Mouse (Mus musculus): ENCODE data around the gene Dnah12. TPM values are rescaled to one million over a fixed set of nuclear protein-coding genes. Genes with fewer than 3 reads are reported as not detected.

Gene Dnah12
- polyA plus RNA-seq, 2 experiments = 0.14 to 0.15 TPM

- DNase-seq (ENCODE audit: low spot score) (no peak), ATAC-seq (ENCODE audit: low FRiP score, low read depth) (no peak)
- Histone ChIP-seq H3K4me2 (replicated peaks; ENCODE audit: low read depth, low read length, severe bottlenecking) (no peak overlapping the region), H3K27ac (replicated peaks; ENCODE audit: low read depth, low read length) (no peak overlapping the region), H3K9me3 (ENCODE audit: control insufficient read depth, low read length) (no peaks in the 10 kb centered on the region), H3K4me3 (replicated peaks; ENCODE audit: low read length) (no peak overlapping the region), H3K4me1 (ENCODE audit: control insufficient read depth, insufficient read depth, low read length) (no peaks in the 10 kb centered on the region), H3K9ac (ENCODE audit: low read depth, low read length, severe bottlenecking) (no peak overlapping the region), H3K27me3 (ENCODE audit: control insufficient read depth, insufficient read depth, low read length) (no peaks in the 10 kb centered on the region), H3K36me3 (ENCODE audit: control insufficient read depth, insufficient read depth, low read length) (no peaks in the 10 kb centered on the region)
- TF ChIP-seq POLR2A (IDR thresholded peaks at IDR 0.05; ENCODE audit: borderline replicate concordance, extremely low read depth, insufficient read depth, insufficient read length) = no peak
- 85% methylated on average over 3 of the region's 3 CpGs for WGBS
Observed at GRCm38 (mm10) chr14:26724898-26725297, 31.8 kb downstream of the Dnah12 start.

GRCm38 (mm10) chr14:26758566-26758965 lies 65.5 kb downstream of the Dnah12 start:
- Histone ChIP-seq H3K9me3 (ENCODE audit: control insufficient read depth, low read length) (no peaks in the 10 kb centered on the region; the same call in 1 of the 2 replicates), H3K9ac (ENCODE audit: low read depth, low read length, severe bottlenecking) (no peak overlapping the region), H3K4me2 (replicated peaks; ENCODE audit: low read depth, low read length, severe bottlenecking) (no peak overlapping the region), H3K4me3 (replicated peaks; ENCODE audit: low read length) (no peak overlapping the region), H3K27me3 (ENCODE audit: control insufficient read depth, insufficient read depth, low read length) (no peaks in the 10 kb centered on the region), H3K36me3 (ENCODE audit: control insufficient read depth, insufficient read depth, low read length) (no peaks in the 10 kb centered on the region), H3K4me1 (ENCODE audit: control insufficient read depth, insufficient read depth, low read length) (no peaks in the 10 kb centered on the region), H3K27ac (replicated peaks; ENCODE audit: low read depth, low read length) (no peak overlapping the region)
- no peak for ATAC-seq (ENCODE audit: low FRiP score, low read depth)
- no peak for TF ChIP-seq POLR2A (IDR thresholded peaks at IDR 0.05; ENCODE audit: borderline replicate concordance, extremely low read depth, insufficient read depth, insufficient read length)
- no peak for DNase-seq (ENCODE audit: low spot score)
- whole genome bisulfite sequencing = 72% methylated on average over 8 of the region's 8 CpGs

GRCm38 (mm10) chr14:26764827-26765226 lies 71.8 kb downstream of the Dnah12 start:
- H3K9me3 ChIP-seq (ENCODE audit: control insufficient read depth, low read length) = peaks cover 8% of the 10 kb centered on the region; the same call in 1 of the 2 replicates
- no peak overlapping the region for H3K4me2 ChIP-seq (replicated peaks; ENCODE audit: low read depth, low read length, severe bottlenecking)
- no peak for ATAC-seq (ENCODE audit: low FRiP score, low read depth)
- H3K27ac ChIP-seq (replicated peaks; ENCODE audit: low read depth, low read length) = no peak overlapping the region
- no peaks in the 10 kb centered on the region for H3K4me1 ChIP-seq (ENCODE audit: control insufficient read depth, insufficient read depth, low read length)
- no peak for TF ChIP-seq POLR2A (IDR thresholded peaks at IDR 0.05; ENCODE audit: borderline replicate concordance, extremely low read depth, insufficient read depth, insufficient read length)
- H3K4me3 ChIP-seq (replicated peaks; ENCODE audit: low read length) = no peak overlapping the region
- H3K27me3 ChIP-seq (ENCODE audit: control insufficient read depth, insufficient read depth, low read length) = no peaks in the 10 kb centered on the region
- no peak for DNase-seq (ENCODE audit: low spot score)
- no peak overlapping the region for H3K9ac ChIP-seq (ENCODE audit: low read depth, low read length, severe bottlenecking)
- no peaks in the 10 kb centered on the region for H3K36me3 ChIP-seq (ENCODE audit: control insufficient read depth, insufficient read depth, low read length)
- 84% methylated on average over 6 of the region's 6 CpGs for WGBS

- no peak overlapping the region for H3K4me3 ChIP-seq (replicated peaks; ENCODE audit: low read length)
Observed at GRCm38 (mm10) chr14:26768195-26768594, 75.1 kb downstream of the Dnah12 start.

GRCm38 (mm10) chr14:26773536-26773935 lies 80.5 kb downstream of the Dnah12 start:
- no peak for TF ChIP-seq POLR2A (IDR thresholded peaks at IDR 0.05; ENCODE audit: borderline replicate concordance, extremely low read depth, insufficient read depth, insufficient read length)
- Histone ChIP-seq H3K4me1 (ENCODE audit: control insufficient read depth, insufficient read depth, low read length) (no peaks in the 10 kb centered on the region), H3K9me3 (ENCODE audit: control insufficient read depth, low read length) (no peaks in the 10 kb centered on the region), H3K4me3 (replicated peaks; ENCODE audit: low read length) (no peak overlapping the region), H3K9ac (ENCODE audit: low read depth, low read length, severe bottlenecking) (no peak overlapping the region), H3K4me2 (replicated peaks; ENCODE audit: low read depth, low read length, severe bottlenecking) (no peak overlapping the region), H3K27me3 (ENCODE audit: control insufficient read depth, insufficient read depth, low read length) (no peaks in the 10 kb centered on the region), H3K36me3 (ENCODE audit: control insufficient read depth, insufficient read depth, low read length) (no peaks in the 10 kb centered on the region), H3K27ac (replicated peaks; ENCODE audit: low read depth, low read length) (no peak overlapping the region)
- WGBS = 70% methylated on average over 4 of the region's 4 CpGs
- ATAC-seq (ENCODE audit: low FRiP score, low read depth) = no peak
- no peak for DNase-seq (ENCODE audit: low spot score)

More at GRCm38 (mm10) chr14:26768195-26768594, 75.1 kb downstream of the Dnah12 start:
- no peak for DNase-seq (ENCODE audit: low spot score)
- Histone ChIP-seq H3K9me3 (ENCODE audit: control insufficient read depth, low read length) (peaks cover 8% of the 10 kb centered on the region; the same call in 1 of the 2 replicates), H3K27me3 (ENCODE audit: control insufficient read depth, insufficient read depth, low read length) (no peaks in the 10 kb centered on the region), H3K4me2 (replicated peaks; ENCODE audit: low read depth, low read length, severe bottlenecking) (no peak overlapping the region), H3K4me1 (ENCODE audit: control insufficient read depth, insufficient read depth, low read length) (no peaks in the 10 kb centered on the region), H3K27ac (replicated peaks; ENCODE audit: low read depth, low read length) (no peak overlapping the region), H3K36me3 (ENCODE audit: control insufficient read depth, insufficient read depth, low read length) (no peaks in the 10 kb centered on the region), H3K9ac (ENCODE audit: low read depth, low read length, severe bottlenecking) (no peak overlapping the region)
- 70% methylated on average over 4 of the region's 4 CpGs for WGBS
- no peak for TF ChIP-seq POLR2A (IDR thresholded peaks at IDR 0.05; ENCODE audit: borderline replicate concordance, extremely low read depth, insufficient read depth, insufficient read length)
- ATAC-seq (ENCODE audit: low FRiP score, low read depth) = no peak

- Histone ChIP-seq H3K4me3 (replicated peaks; ENCODE audit: low read length) (no peak overlapping the region), H3K9me3 (ENCODE audit: control insufficient read depth, low read length) (no peaks in the 10 kb centered on the region), H3K4me1 (ENCODE audit: control insufficient read depth, insufficient read depth, low read length) (no peaks in the 10 kb centered on the region), H3K36me3 (ENCODE audit: control insufficient read depth, insufficient read depth, low read length) (no peaks in the 10 kb centered on the region), H3K27ac (replicated peaks; ENCODE audit: low read depth, low read length) (no peak overlapping the region), H3K9ac (ENCODE audit: low read depth, low read length, severe bottlenecking) (no peak overlapping the region), H3K27me3 (ENCODE audit: control insufficient read depth, insufficient read depth, low read length) (no peaks in the 10 kb centered on the region), H3K4me2 (replicated peaks; ENCODE audit: low read depth, low read length, severe bottlenecking) (no peak overlapping the region)
- ATAC-seq (ENCODE audit: low FRiP score, low read depth) (no peak), DNase-seq (ENCODE audit: low spot score) (no peak)
- TF ChIP-seq POLR2A (IDR thresholded peaks at IDR 0.05; ENCODE audit: borderline replicate concordance, extremely low read depth, insufficient read depth, insufficient read length) = no peak
- 68% methylated on average over 4 of the region's 4 CpGs for WGBS
Observed at GRCm38 (mm10) chr14:26783731-26784130, 90.7 kb downstream of the Dnah12 start.

All from limb, embryonic 14.5 days (tissue).